Mouse (Mus musculus) left cerebral cortex, adult 2 months (tissue): ENCODE measurements at regions not wholly inside any gene's neighbourhood (a gene's known extent, or its start where the extent isn't known, plus 50 kb on each side); places are given as distances from the start of the nearest gene placed in this dataset.
A peak's percentile ranks its signal among the peaks of the same experiment; 100 is the strongest.

Source experiments
- DNase-seq, 2 experiments: peaks; one replicate each; pipeline ENCODE4 v3.0.0; 2021 to 2022; ENCODE audit warnings: low spot score in 2 of 2, mixed read lengths in 1 of 2; ENCODE audit errors: extremely low spot score in 1 of 2
- H3K27ac ChIP-seq: fragments of 200-600 bp; 2 replicates; pipeline ENCODE4 v1.8.1; 2022
- H3K4me3 ChIP-seq: fragments of 200-600 bp; 2 replicates; pipeline ENCODE4 v1.8.1; 2022
- CTCF ChIP-seq: fragments of 200-600 bp; IDR thresholded peaks from 2 replicates; pipeline ENCODE4 v1.8.1; 2022; ENCODE audit warnings: antibody characterized with exemption, mild to moderate bottlenecking, moderate library complexity
- intact Hi-C: fragments of 180-260 bp; cut with DNase I; formaldehyde crosslinking; loops from one replicate; pipeline ENCODE4 v1.15.1; 2025

- TF ChIP-seq CTCF, result no peak
- DNase-seq, result peak in 1 of 2 experiments; percentile 17
- Histone ChIP-seq H3K27ac (no peak overlapping the region), H3K4me3 (no peak overlapping the region)
- intact Hi-C loops, result loop anchor here (10.0 kb wide), 1 partner anchor 356 kb away; no protein-coding TSS in a partner anchor
These were observed 1456.2 kb upstream of the Adam24 start for GRCm38 (mm10) chr8:39218716-39219115.

GRCm38 (mm10) chr8:39227239-39227638 is 1447.6 kb upstream of the Adam24 start:
- intact Hi-C loops, result no loop called here
- Histone ChIP-seq H3K4me3 (no peak overlapping the region), H3K27ac (no peak overlapping the region)
- no peak for TF ChIP-seq CTCF
- DNase-seq, result no peak

GRCm38 (mm10) chr8:39268970-39269497 is 1405.8 kb upstream of the Adam24 start:
- no peak overlapping the region for H3K27ac ChIP-seq
- TF ChIP-seq CTCF, result no peak
- intact Hi-C loops, result no loop called here

GRCm38 (mm10) chr8:39297548-39298306 is 1377.2 kb upstream of the Adam24 start:
- intact Hi-C loops, result no loop called here
- Histone ChIP-seq H3K4me3 (no peak overlapping the region), H3K27ac (no peak overlapping the region)
- no peak for DNase-seq
- TF ChIP-seq CTCF, result no peak

More at GRCm38 (mm10) chr8:39268970-39269497, 1405.8 kb upstream of the Adam24 start:
- peak; percentile 18 to 25 for DNase-seq
- no peak overlapping the region for H3K4me3 ChIP-seq

- Histone ChIP-seq H3K4me3 (no peak overlapping the region), H3K27ac (no peak overlapping the region)
- no peak for TF ChIP-seq CTCF
- DNase-seq, result no peak
- intact Hi-C loops, result no loop called here
These were observed 1371.0 kb upstream of the Adam24 start for GRCm38 (mm10) chr8:39303742-39304336.

- Histone ChIP-seq H3K27ac (peak overlapping the region; percentile 18; the same call in 1 of the 2 replicates), H3K4me3 (no peak overlapping the region)
- no peak for DNase-seq
- intact Hi-C loops, result loop anchor here (2.0 kb wide), 1 partner anchor 43 kb away; no protein-coding TSS in a partner anchor
- TF ChIP-seq CTCF, result no peak; the same call in 1 of the 2 replicates
These were observed 1361.0 kb upstream of the Adam24 start for GRCm38 (mm10) chr8:39313854-39314253.

- H3K27ac ChIP-seq, result peak overlapping the region; percentile 72
- intact Hi-C loops, result loop anchor here (2.0 to 5.0 kb wide), 3 partner anchors 41 to 272 kb away; no protein-coding TSS in a partner anchor
- TF ChIP-seq CTCF, result no peak
- H3K4me3 ChIP-seq, result no peak overlapping the region
- DNase-seq, result no peak
These were observed 1359.2 kb upstream of the Adam24 start for GRCm38 (mm10) chr8:39315521-39316233.

GRCm38 (mm10) chr8:39316234-39316568 is 1358.7 kb upstream of the Adam24 start:
- intact Hi-C loops, result loop anchor here (5.0 kb wide), 2 partner anchors 111 to 271 kb away; no protein-coding TSS in a partner anchor
- H3K27ac ChIP-seq, result peak overlapping the region; percentile 68
- no peak overlapping the region for H3K4me3 ChIP-seq
- DNase-seq, result no peak
- TF ChIP-seq CTCF, result no peak

GRCm38 (mm10) chr8:39329378-39329777 is 1345.5 kb upstream of the Adam24 start:
- Histone ChIP-seq H3K4me3 (no peak overlapping the region), H3K27ac (no peak overlapping the region)
- DNase-seq, result no peak
- TF ChIP-seq CTCF, result no peak
- intact Hi-C loops, result no loop called here

- no peak overlapping the region for H3K4me3 ChIP-seq
These were observed 1330.1 kb upstream of the Adam24 start for GRCm38 (mm10) chr8:39344731-39345130.

GRCm38 (mm10) chr8:39346471-39346870 is 1328.4 kb upstream of the Adam24 start:
- no peak for TF ChIP-seq CTCF
- Histone ChIP-seq H3K4me3 (no peak overlapping the region), H3K27ac (no peak overlapping the region)
- intact Hi-C loops, result no loop called here
- DNase-seq, result no peak

More at GRCm38 (mm10) chr8:39344731-39345130, 1330.1 kb upstream of the Adam24 start:
- no peak for TF ChIP-seq CTCF
- no peak overlapping the region for H3K27ac ChIP-seq
- intact Hi-C loops, result no loop called here
- DNase-seq, result no peak

GRCm38 (mm10) chr8:39348956-39349355 is 1325.9 kb upstream of the Adam24 start:
- Histone ChIP-seq H3K4me3 (no peak overlapping the region), H3K27ac (no peak overlapping the region)
- DNase-seq, result no peak
- TF ChIP-seq CTCF, result no peak
- intact Hi-C loops, result no loop called here
